Mouse (Mus musculus) CD4-positive, CD25-positive, alpha-beta regulatory T cell, adult 4 months (primary cell): ENCODE data around the gene Fam98b. TPM values are rescaled to one million over a fixed set of nuclear protein-coding genes. Genes with fewer than 3 reads are reported as not detected.

Experiments used
- ATAC-seq: one replicate; pipeline ENCODE4 v1.8.0; 2017
- polyA plus RNA-seq, 2 experiments: library from polyadenylated mRNA; unstranded; fragments of 100-300 nt; shearing (Covaris generic); gene quantifications; one replicate each; pipeline ENCODE4 v1.2.1; 2017

Fam98b gene
- polyA plus RNA-seq: 10 to 100 TPM in 1 of 2 experiments, 1 to 10 TPM in 1; 8.8 to 10.6 TPM

DNA sequence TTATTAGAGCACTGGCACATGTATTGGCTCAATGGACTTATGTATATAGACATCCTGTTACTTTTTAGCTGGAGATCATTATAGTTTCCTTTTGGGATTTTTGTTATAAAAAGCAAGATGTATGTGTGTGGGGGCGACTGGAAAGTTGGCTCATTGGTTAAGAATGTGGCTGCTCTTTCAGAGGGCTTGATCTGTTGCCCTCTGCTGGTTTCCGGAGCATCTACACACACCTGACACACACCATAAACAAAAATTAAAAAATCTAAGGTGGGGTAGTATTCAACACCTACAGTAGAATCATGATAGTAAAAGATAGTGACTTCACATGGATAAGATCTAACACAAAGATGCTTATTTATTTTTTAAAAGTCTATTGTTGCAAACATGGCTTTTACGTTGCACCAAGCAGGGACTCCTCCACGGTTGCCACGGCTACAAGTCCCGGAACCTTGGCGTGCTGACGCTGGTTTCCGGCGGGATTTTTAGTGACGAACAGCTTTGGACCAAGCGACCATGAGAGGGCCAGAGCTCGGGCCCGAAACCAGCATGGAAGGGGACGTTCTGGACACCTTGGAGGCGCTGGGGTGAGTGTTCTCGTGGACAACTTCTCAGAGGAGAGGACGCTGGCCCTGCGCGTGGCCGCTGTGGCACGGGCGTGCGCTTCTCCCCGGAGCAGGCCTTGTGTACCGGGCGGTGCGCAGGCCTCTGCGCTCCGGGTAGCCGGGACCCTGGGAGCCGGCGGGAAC, at the start of gene Fam98b:
Gene Fam98b (plus strand): TSS at position 485 of the 746 bp plus-strand sequence.
- peak; percentile 97 for ATAC-seq

DNA sequence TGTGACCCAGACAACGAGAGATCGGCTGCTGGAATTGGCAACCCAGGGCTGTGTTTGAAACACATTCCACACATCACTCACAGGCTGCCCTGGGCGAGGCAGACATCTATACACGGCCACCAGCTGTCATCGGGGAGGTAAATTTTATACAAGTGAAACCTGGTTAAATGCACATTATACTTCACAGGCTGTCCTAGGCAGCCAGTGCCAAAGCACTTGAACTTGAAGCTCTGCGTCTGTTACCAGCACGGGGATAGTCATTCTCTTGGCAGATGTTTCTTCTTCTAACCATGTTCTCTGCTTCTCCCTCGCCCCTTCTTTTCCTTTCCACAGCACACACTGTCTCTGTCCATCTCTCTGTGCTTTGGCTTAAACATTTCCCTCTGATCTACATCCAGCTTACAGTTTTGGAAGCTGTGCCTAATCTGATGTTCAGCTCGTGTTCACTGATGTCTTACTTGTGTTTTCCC, 48.6 kb upstream of the Fam98b start:
- ATAC-seq: no peak

- ATAC-seq: no peak
Measured at GRCm38 (mm10) chr2:117203350-117203749, 46.2 kb upstream of the Fam98b start.

DNA sequence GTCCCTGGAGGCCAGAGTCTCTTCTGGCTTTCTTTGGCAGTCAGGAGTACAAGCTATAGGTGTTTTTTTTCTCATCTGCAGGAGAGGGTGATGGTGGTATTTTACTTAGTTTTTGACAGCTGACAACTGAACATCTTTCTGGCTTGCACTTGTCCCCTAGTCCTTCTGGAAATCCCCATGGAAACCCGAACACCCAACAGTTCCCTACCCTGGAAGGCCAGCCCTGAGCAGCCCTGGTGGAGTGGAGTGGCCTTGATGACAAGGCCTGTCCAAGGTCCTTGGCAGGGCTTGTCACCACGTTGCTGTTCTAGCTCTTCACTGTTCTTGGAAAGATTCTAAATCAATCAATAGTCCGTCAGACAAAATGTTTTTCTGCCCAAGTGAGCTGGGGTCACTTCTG, 45.0 kb upstream of the Fam98b start:
- ATAC-seq: no peak

DNA sequence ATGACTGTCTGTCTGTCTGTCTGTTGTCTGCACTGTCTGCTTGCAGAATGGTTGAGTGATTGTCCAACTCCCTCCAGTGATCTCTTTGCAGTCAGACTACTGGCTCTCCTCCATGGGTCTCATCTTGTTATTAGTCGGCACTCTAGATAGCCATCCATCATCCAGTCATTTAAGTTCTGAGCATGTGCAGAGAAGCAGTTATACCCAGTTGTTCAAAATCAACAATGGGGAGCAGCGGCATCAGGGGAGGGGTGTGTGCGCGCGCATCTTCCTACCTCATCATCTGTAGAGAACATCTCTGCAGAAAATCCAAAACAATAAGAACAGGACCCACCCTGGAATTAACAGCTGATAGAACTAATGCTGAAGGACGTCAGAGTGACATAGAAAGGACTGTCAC, 44.5 kb upstream of the Fam98b start:
- ATAC-seq: no peak

DNA sequence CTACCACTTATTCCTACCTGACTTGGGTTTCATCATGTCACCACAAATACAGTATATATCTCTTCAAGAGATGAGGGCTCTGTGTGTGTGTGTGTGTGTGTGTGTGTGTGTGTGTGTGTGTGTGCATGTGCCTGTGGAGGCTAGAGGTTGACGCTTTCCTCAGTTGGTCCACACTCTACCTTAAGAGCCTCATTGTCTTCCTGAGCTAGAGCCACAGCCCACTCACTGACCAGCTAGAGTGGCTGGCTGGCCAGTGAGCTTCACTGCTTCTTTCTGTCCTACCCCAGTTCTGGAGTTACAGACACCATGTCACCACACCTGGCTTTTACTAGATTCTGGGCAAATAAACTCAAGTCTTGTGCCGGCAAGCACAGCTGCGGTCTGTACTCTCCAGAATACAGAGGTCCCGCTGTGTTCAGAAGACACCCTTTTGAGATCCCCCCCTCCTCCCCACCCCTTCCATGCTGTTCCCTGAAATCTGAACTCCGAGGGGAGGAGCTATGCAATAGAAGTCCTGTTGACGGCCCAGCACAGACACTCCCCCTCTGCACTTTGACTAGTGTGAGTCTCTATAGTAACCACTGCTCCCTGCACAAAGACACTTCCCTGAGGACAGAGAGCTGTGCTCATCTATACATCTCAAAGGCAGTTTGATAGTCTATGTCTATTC, 39.0 kb upstream of the Fam98b start:
- no peak for ATAC-seq

DNA sequence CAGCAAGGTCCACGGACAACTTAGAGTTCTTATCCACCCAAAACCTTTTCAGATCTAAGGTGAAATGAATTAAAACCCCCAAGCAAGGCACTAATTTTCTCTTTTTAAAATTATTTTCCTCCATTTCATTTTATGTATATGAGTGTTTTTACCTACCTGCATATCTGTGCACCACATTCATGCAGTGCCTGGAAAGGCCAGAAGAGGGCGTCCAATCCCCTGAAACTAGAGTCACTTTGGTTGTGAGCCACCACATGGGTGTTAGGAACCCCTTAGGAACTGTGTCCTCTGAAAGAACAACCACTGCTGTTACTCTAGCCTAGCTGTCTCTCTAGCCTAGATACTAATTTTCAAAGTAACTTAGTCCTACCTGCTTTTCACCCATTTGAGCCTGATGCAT, 33.4 kb upstream of the Fam98b start:
- no peak for ATAC-seq

DNA sequence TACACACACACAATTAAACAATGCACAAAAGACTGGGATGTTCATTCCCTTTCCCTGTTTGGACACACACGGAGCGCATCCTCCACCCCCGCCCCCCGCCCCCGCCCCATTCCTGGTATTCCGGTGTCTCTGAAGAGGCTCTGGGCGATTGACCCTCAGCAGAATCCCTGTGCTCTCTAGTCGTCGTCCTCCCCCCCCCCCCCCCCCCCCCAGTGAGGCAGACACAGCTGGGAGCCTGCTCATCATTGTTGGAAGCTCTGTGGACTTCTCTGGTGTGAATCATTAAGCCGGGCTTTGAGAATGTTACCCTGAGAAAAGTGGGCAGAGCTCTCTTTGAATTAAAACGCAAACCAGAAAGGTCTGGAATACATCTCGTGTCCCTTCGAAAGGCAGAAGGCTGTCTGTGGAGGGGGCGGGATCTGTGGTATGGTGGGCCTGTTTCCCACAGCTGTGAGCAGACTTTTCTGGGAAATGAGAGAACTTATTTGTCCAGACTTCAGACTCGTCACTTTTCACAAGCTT, 31.8 kb upstream of the Fam98b start:
- no peak for ATAC-seq

- ATAC-seq: no peak
Measured at GRCm38 (mm10) chr2:117219536-117219935, 30.0 kb upstream of the Fam98b start.

- no peak for ATAC-seq
Measured at GRCm38 (mm10) chr2:117222651-117223050, 26.9 kb upstream of the Fam98b start.

GRCm38 (mm10) chr2:117228601-117229125, 20.9 kb upstream of the Fam98b start:
- ATAC-seq: no peak

DNA sequence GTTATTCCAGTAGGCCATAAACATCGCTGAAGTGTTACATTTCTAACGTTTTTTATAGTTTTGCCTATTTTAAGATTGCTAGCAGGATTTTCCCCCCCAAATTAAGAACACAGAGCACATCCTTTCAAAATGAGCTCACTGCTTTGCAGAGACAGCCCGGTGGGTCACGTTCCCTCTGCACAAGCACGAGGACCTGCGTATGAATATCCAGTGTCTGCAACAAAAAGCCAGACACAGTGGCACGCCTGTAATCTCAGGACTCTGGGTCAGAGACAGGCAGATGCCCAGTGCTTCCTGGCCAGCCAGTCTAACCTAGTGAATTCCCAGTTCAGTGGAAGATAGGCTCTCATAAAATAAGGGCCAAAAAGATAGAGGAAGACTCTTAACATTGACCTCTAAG, 19.3 kb upstream of the Fam98b start:
- no peak for ATAC-seq

DNA sequence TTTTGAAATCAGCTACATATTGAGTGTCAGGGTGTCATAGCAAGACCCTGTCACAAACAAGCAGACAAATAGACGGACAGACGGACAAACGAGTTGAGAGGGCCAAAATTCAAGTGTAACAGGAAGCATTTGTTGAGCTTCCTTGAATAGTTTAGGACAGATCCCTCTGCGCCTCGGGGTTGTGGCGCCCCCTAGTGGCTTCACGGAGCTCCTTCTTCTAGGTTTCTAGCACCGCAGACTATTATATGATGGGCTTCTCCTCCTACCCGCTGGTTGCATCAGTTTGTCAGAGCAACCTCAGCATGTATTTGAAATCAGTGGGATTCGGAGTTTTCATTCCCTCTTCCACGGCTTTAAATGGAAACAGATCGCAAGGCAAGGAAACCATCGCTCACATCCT, 18.3 kb upstream of the Fam98b start:
- peak; percentile 34 for ATAC-seq

- no peak for ATAC-seq
Measured at GRCm38 (mm10) chr2:117241953-117242352, 7.6 kb upstream of the Fam98b start.

GRCm38 (mm10) chr2:117250001-117250510, 517 bp downstream of the Fam98b start:
- peak; percentile 16 for ATAC-seq

DNA sequence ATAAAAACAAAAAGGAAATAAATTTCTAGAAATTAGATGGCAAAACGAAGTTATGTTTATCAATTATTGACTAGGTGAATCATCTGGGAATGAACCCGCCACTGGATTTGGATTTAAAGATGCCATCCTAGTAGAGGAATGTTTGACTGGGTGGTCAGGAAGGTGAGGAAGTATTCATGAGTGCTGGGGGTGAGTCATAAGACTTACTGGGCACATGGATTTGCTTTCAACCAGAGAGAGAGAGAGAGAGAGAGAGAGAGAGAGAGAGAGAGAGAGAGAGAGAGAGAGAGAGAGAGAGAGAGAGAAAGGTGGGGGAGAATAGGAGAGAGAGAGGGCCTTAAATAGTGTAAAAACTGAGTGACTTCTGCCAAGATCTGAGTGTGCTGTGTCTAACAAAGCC, 5.9 kb downstream of the Fam98b start:
- no peak for ATAC-seq

DNA sequence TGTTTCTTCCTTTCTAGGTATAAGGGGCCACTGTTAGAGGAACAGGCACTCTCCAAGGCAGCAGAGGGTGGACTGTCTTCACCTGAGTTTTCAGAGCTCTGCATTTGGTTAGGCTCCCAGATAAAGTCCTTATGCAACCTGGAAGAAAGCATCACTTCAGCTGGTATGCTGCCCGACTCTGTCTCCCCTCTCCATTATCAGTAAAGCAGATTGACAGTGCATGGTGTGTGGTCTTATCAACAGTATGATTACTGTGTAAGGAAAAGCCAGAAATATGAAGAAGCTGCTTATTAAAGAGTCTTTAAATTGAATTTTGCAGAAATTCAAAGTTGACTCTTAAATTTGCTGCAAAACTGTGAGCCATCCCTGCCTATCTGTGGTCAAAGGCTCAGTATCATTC, 8.1 kb downstream of the Fam98b start:
- ATAC-seq: no peak

- no peak for ATAC-seq
Measured at GRCm38 (mm10) chr2:117262184-117262583, 12.6 kb downstream of the Fam98b start.

GRCm38 (mm10) chr2:117263786-117264408, 14.4 kb downstream of the Fam98b start:
- peak; percentile 96 for ATAC-seq

DNA sequence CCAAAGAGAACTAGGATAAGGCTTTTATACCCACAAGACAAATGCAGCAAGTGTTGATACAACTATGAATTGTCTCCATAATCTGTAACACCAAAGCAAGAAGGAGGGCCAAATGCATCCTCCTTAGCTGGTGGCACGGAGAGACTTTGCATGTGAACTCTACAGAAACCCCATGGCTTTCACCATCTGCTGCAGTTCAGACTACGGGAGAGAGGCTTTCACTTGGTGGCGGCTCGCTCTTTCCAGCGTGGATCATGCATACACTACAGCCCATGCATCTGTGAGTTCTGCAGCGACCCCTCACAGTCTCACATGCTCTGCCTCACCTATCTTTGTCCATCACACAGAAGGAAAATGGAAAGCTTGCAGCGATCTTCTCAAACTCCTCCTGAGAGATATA, 38.8 kb downstream of the Fam98b start:
- ATAC-seq: no peak

DNA sequence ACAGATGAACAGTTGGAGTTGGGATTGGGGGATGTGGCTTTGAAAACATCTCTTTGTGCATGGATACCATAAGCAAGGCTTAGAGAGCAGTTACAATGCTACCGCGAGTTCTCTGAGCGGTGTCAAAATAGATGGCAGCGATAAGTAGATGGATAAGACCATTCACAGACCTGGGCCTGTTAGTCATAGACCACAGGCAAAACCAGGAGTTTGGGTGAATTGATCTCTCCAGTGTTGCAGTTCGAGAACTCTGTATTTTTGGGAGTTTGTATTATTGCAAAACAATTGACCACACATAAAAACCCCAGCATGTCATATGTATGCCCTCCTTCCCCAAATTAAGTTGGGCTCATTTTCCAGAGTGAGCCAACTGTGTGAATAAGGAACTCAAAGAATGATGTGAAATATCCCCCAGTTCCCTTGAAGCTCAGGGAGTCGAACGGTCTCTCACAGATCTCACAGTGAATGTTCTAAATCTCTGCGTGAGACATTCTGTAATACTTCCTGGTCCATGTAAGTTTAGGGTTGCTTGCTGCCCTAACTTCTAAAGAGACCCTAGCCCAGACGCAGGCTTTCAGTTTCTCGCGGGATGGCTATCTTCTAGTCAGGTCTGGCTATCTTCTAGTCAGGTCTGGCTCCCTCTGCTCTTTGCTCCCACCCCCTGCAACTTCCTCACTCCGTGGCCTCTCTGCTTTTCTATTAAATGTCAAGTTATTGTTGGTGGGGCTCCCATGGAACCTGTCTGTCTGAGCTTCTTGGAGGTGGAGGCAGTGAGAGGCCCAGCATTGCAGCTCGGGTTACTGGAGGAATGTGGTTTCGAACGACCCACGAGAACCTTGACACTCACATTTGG, 50.3 kb downstream of the Fam98b start:
- no peak for ATAC-seq
